Mouse (Mus musculus): Measurements from ENCODE around the gene Wif1.

DNA sequence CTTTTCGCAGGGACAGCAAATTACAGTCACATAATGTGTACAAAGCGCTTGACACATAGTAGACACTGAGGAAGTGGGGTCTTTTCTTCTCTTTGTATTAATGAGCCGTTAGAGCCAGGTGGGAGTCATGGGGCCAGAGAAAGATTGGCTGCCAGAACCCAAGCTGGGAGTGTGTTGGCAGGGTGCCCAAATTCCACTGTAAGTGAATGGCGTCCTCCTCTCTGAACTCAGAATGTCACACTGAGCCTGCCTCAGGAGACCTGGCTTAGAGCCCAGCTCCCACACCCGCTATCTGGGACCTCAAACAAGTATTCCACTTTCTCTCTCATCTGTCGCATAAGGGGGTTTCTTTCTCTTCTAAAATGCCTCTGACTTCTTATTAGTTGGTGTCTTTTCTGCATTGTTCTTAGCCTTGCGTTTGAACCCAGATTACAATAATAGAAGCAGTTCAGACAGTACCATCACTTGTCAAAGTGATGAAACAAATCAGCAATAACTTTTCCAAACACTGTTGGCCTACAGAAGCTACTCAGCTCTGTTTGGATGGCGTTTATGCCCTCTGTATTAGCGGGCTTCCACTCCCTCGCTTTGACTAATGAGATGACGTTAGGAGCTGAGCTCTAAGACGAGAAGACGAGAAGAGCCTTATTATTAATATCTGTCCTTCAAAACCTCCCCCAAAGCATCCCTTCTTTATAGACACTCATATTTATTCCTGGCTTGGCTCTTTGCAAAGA is 21.9 kb downstream of the Wif1 start:
- TF ChIP-seq EP300 (optimal IDR thresholded peaks at IDR 0.05) (no peak), CTCF (IDR thresholded peaks at IDR 0.05; ENCODE audit: low read depth) (no peak)

All from stomach, postnatal 0 days (tissue).